Mouse (Mus musculus): ENCODE data around the gene Slx4ip. TPM values are rescaled to one million over a fixed set of nuclear protein-coding genes. Genes with fewer than 3 reads are reported as not detected.

Slx4ip gene
- polyA plus RNA-seq, 1 experiment from 2014 or later = 7.2 TPM

GRCm38 (mm10) chr2:136952238-136952637 lies 61.2 kb downstream of the Slx4ip start:
- Histone ChIP-seq H3K9ac (no peak overlapping the region), H3K9me3 (replicated peaks) (no peaks in the 10 kb centered on the region), H3K27me3 (no peaks in the 10 kb centered on the region), H3K4me2 (replicated peaks) (no peak overlapping the region), H3K27ac (replicated peaks) (no peak overlapping the region), H3K36me3 (no peaks in the 10 kb centered on the region), H3K4me1 (peaks cover 30% of the 10 kb centered on the region), H3K4me3 (replicated peaks) (no peak overlapping the region)
- WGBS = 46% methylated on average over 1 of the region's 1 CpGs
- ATAC-seq (ENCODE audit: insufficient number of reproducible peaks, low FRiP score, low TSS enrichment, low read depth) = no peak

- no peak for ATAC-seq (ENCODE audit: insufficient number of reproducible peaks, low FRiP score, low TSS enrichment, low read depth)
- H3K36me3 ChIP-seq = no peaks in the 10 kb centered on the region
- peaks cover 18% of the 10 kb centered on the region for H3K4me1 ChIP-seq
- no peak overlapping the region; the same call in 1 of the 2 replicates for H3K27ac ChIP-seq (replicated peaks)
- no peak overlapping the region for H3K4me3 ChIP-seq (replicated peaks)
- WGBS = 26% methylated on average over 9 of the region's 9 CpGs
- H3K4me2 ChIP-seq (replicated peaks) = no peak overlapping the region
- no peak overlapping the region for H3K9ac ChIP-seq
- H3K9me3 ChIP-seq (replicated peaks) = no peaks in the 10 kb centered on the region
- H3K27me3 ChIP-seq = no peaks in the 10 kb centered on the region
Observed at GRCm38 (mm10) chr2:136955726-136956571, 64.9 kb downstream of the Slx4ip start.

GRCm38 (mm10) chr2:136958697-136959096 lies 67.7 kb downstream of the Slx4ip start:
- no peak for ATAC-seq (ENCODE audit: insufficient number of reproducible peaks, low FRiP score, low TSS enrichment, low read depth)
- H3K27ac ChIP-seq (replicated peaks) = no peak overlapping the region
- no peak overlapping the region for H3K9ac ChIP-seq
- H3K27me3 ChIP-seq = no peaks in the 10 kb centered on the region
- no peaks in the 10 kb centered on the region for H3K9me3 ChIP-seq (replicated peaks)
- no peak overlapping the region for H3K4me3 ChIP-seq (replicated peaks)
- no peaks in the 10 kb centered on the region for H3K36me3 ChIP-seq
- H3K4me2 ChIP-seq (replicated peaks) = no peak overlapping the region
- H3K4me1 ChIP-seq = peaks cover 18% of the 10 kb centered on the region
- WGBS = 78% methylated on average over 3 of the region's 3 CpGs

- WGBS = 69% methylated on average over 1 of the region's 1 CpGs
Observed at GRCm38 (mm10) chr2:136975774-136976173, 84.8 kb downstream of the Slx4ip start.

GRCm38 (mm10) chr2:136979056-136979772 lies 88.2 kb downstream of the Slx4ip start:
- no peaks in the 10 kb centered on the region for H3K27me3 ChIP-seq

More at GRCm38 (mm10) chr2:136975774-136976173, 84.8 kb downstream of the Slx4ip start:
- H3K9ac ChIP-seq = no peak overlapping the region
- ATAC-seq (ENCODE audit: insufficient number of reproducible peaks, low FRiP score, low TSS enrichment, low read depth) = no peak
- H3K9me3 ChIP-seq (replicated peaks) = no peaks in the 10 kb centered on the region
- no peaks in the 10 kb centered on the region for H3K36me3 ChIP-seq
- H3K27me3 ChIP-seq = no peaks in the 10 kb centered on the region
- H3K4me1 ChIP-seq = no peaks in the 10 kb centered on the region
- no peak overlapping the region for H3K27ac ChIP-seq (replicated peaks)
- H3K4me3 ChIP-seq (replicated peaks) = no peak overlapping the region
- no peak overlapping the region for H3K4me2 ChIP-seq (replicated peaks)

GRCm38 (mm10) chr2:136981062-136981879 lies 90.3 kb downstream of the Slx4ip start:
- no peak for ATAC-seq (ENCODE audit: insufficient number of reproducible peaks, low FRiP score, low TSS enrichment, low read depth)
- WGBS = 63% methylated on average over 10 of the region's 10 CpGs

More at GRCm38 (mm10) chr2:136979056-136979772, 88.2 kb downstream of the Slx4ip start:
- Histone ChIP-seq H3K27ac (replicated peaks) (no peak overlapping the region), H3K9ac (no peak overlapping the region), H3K4me2 (replicated peaks) (no peak overlapping the region), H3K4me3 (replicated peaks) (no peak overlapping the region), H3K4me1 (0 out of 2 replicates have a peak, but pooled peaks cover 3% of the 10 kb centered on the region), H3K36me3 (no peaks in the 10 kb centered on the region), H3K9me3 (replicated peaks) (no peaks in the 10 kb centered on the region)
- 66% methylated on average over 6 of the region's 6 CpGs for WGBS
- no peak for ATAC-seq (ENCODE audit: insufficient number of reproducible peaks, low FRiP score, low TSS enrichment, low read depth)

GRCm38 (mm10) chr2:136983959-136984358 lies 92.9 kb downstream of the Slx4ip start:
- ATAC-seq (ENCODE audit: insufficient number of reproducible peaks, low FRiP score, low TSS enrichment, low read depth) = no peak
- Histone ChIP-seq H3K9me3 (replicated peaks) (no peaks in the 10 kb centered on the region), H3K4me2 (replicated peaks) (no peak overlapping the region), H3K27ac (replicated peaks) (no peak overlapping the region), H3K9ac (no peak overlapping the region), H3K27me3 (no peaks in the 10 kb centered on the region), H3K4me3 (replicated peaks) (no peak overlapping the region), H3K4me1 (0 out of 2 replicates have a peak, but pooled peaks cover 3% of the 10 kb centered on the region), H3K36me3 (no peaks in the 10 kb centered on the region)
- 87% methylated on average over 2 of the region's 2 CpGs for WGBS

More at GRCm38 (mm10) chr2:136981062-136981879, 90.3 kb downstream of the Slx4ip start:
- no peaks in the 10 kb centered on the region for H3K27me3 ChIP-seq
- no peak overlapping the region for H3K9ac ChIP-seq
- no peak overlapping the region for H3K4me3 ChIP-seq (replicated peaks)
- no peaks in the 10 kb centered on the region for H3K36me3 ChIP-seq
- no peak overlapping the region for H3K27ac ChIP-seq (replicated peaks)
- no peak overlapping the region for H3K4me2 ChIP-seq (replicated peaks)
- no peaks in the 10 kb centered on the region for H3K9me3 ChIP-seq (replicated peaks)
- 0 out of 2 replicates have a peak, but pooled peaks cover 3% of the 10 kb centered on the region for H3K4me1 ChIP-seq

GRCm38 (mm10) chr2:136985998-136986730 lies 95.1 kb downstream of the Slx4ip start:
- Histone ChIP-seq H3K4me3 (replicated peaks) (no peak overlapping the region), H3K4me1 (no peaks in the 10 kb centered on the region), H3K27me3 (no peaks in the 10 kb centered on the region), H3K36me3 (no peaks in the 10 kb centered on the region), H3K9me3 (replicated peaks) (no peaks in the 10 kb centered on the region), H3K9ac (no peak overlapping the region), H3K4me2 (replicated peaks) (no peak overlapping the region), H3K27ac (replicated peaks) (no peak overlapping the region)
- ATAC-seq (ENCODE audit: insufficient number of reproducible peaks, low FRiP score, low TSS enrichment, low read depth) = no peak
- 65% methylated on average over 6 of the region's 6 CpGs for WGBS

GRCm38 (mm10) chr2:136993116-136993515 lies 102.1 kb downstream of the Slx4ip start:
- H3K4me2 ChIP-seq (replicated peaks) = no peak overlapping the region
- no peaks in the 10 kb centered on the region for H3K4me1 ChIP-seq
- no peak overlapping the region for H3K9ac ChIP-seq
- no peak for ATAC-seq (ENCODE audit: insufficient number of reproducible peaks, low FRiP score, low TSS enrichment, low read depth)
- WGBS = 82% methylated on average over 3 of the region's 3 CpGs
- no peaks in the 10 kb centered on the region for H3K36me3 ChIP-seq
- no peaks in the 10 kb centered on the region for H3K9me3 ChIP-seq (replicated peaks)
- H3K4me3 ChIP-seq (replicated peaks) = no peak overlapping the region
- H3K27ac ChIP-seq (replicated peaks) = no peak overlapping the region
- no peaks in the 10 kb centered on the region for H3K27me3 ChIP-seq

- H3K27ac ChIP-seq (replicated peaks) = no peak overlapping the region
- no peaks in the 10 kb centered on the region for H3K36me3 ChIP-seq
- H3K4me3 ChIP-seq (replicated peaks) = no peak overlapping the region
- H3K27me3 ChIP-seq = no peaks in the 10 kb centered on the region
- no peak overlapping the region for H3K9ac ChIP-seq
- no peaks in the 10 kb centered on the region for H3K9me3 ChIP-seq (replicated peaks)
- H3K4me2 ChIP-seq (replicated peaks) = no peak overlapping the region
- H3K4me1 ChIP-seq = no peaks in the 10 kb centered on the region
- no peak for ATAC-seq (ENCODE audit: insufficient number of reproducible peaks, low FRiP score, low TSS enrichment, low read depth)
Observed at GRCm38 (mm10) chr2:136997104-136997503, 106.1 kb downstream of the Slx4ip start.

Measured in embryonic facial prominence, embryonic 15.5 days (tissue).